Mouse (Mus musculus) lung, adult 2 months (tissue): ENCODE measurements around the gene Prkce.

Experiments
- CTCF ChIP-seq: fragments of 200-500 bp; IDR thresholded peaks from 2 replicates; pipeline ENCODE4 v1.5.1; 2011; ENCODE audit warnings: mild to moderate bottlenecking, low read length, control low read depth; ENCODE audit not compliant: insufficient read depth
- POLR2A ChIP-seq: fragments of 200-500 bp; IDR thresholded peaks from 2 replicates; pipeline ENCODE4 v1.6.1; 2011; ENCODE audit warnings: low read depth, mild to moderate bottlenecking, control low read depth, low read length, borderline replicate concordance; ENCODE audit errors: extremely low read depth

DNA sequence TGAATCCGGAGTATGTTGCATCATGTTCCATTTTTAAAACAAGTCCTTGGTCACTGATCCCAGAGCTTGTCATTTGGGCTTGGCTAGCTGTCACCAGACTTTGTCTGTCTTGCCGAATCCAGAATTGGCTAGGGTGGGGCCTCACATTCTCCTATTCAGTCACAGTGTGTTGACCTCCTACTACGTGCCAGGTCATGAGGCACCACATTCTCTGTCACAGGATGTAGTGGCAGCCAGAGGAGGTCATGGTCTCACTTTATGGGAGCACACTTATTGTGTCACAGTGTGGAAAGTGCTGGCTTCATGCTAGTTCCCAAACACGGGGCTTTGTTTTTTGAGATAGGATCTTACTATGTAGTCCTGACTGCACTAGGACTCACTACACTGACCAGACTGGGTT lies 333.8 kb downstream of the Prkce start:
- TF ChIP-seq CTCF (no peak), POLR2A (no peak)
